Mouse (Mus musculus) heart, adult 2 months (tissue): ENCODE results near the gene Traf5. TPM values are rescaled to one million over a fixed set of nuclear protein-coding genes. Genes with fewer than 3 reads are reported as not detected.

Experiments
- DNase-seq, 2 experiments: peaks; one replicate each; pipeline ENCODE4 v3.0.0; 2021
- H3K27ac ChIP-seq: fragments of 200-600 bp; 2 replicates; pipeline ENCODE4 v1.8.1; 2022
- H3K27me3 ChIP-seq: fragments of 200-500 bp; 2 replicates; pipeline ENCODE4 v1.6.1; 2012; ENCODE audit warnings: mild to moderate bottlenecking, low read length, inconsistent platforms, mixed read lengths; ENCODE audit not compliant: control insufficient read depth, insufficient read depth
- H3K36me3 ChIP-seq: fragments of 200-500 bp; 2 replicates; pipeline ENCODE4 v1.6.1; 2012; ENCODE audit warnings: low read length, inconsistent platforms; ENCODE audit not compliant: control insufficient read depth, insufficient read depth
- H3K4me1 ChIP-seq: fragments of 200-500 bp; 2 replicates; pipeline ENCODE4 v1.6.1; 2011; ENCODE audit warnings: low read length; ENCODE audit not compliant: control insufficient read depth, insufficient read depth
- H3K4me3 ChIP-seq: fragments of 200-600 bp; 2 replicates; pipeline ENCODE4 v1.8.1; 2022
- H3K79me2 ChIP-seq: fragments of 200-500 bp; replicated peaks from 2 replicates; pipeline ENCODE4 v1.6.1; 2012; ENCODE audit warnings: mild to moderate bottlenecking, inconsistent platforms, low read length, moderate library complexity, mixed read lengths; ENCODE audit not compliant: control insufficient read depth, insufficient read depth
- H3K9ac ChIP-seq: fragments of 200-500 bp; 2 replicates; pipeline ENCODE4 v1.6.1; 2012; ENCODE audit warnings: low read depth, mild to moderate bottlenecking, control low read depth, inconsistent platforms, low read length, mixed read lengths
- CTCF ChIP-seq: fragments of 200-600 bp; IDR thresholded peaks from 2 replicates; pipeline ENCODE4 v1.8.1; 2022; ENCODE audit warnings: antibody characterized with exemption, mild to moderate bottlenecking, moderate library complexity
- EP300 ChIP-seq: fragments of 200-500 bp; IDR thresholded peaks from 2 replicates; pipeline ENCODE4 v1.6.1; 2011; ENCODE audit warnings: low read depth, low read length, control low read depth; ENCODE audit not compliant: insufficient read depth
- POLR2A ChIP-seq: fragments of 200-500 bp; IDR thresholded peaks from 2 replicates; pipeline ENCODE4 v1.6.1; 2011; ENCODE audit warnings: mild to moderate bottlenecking, low read depth, low read length, control low read depth; ENCODE audit not compliant: insufficient read depth
- WGBS: fragments of 180-500 bp; shearing (Covaris S2); methylation state at CpG from one replicate; pipeline ENCODE4 v1.1.7; 2018; 5-methylcytosine and 5-hydroxymethylcytosine counted together
- intact Hi-C: fragments of 180-260 bp; cut with DNase I; formaldehyde crosslinking; loops from one replicate; pipeline ENCODE4 v1.15.1; 2025
- polyA plus RNA-seq: library from polyadenylated mRNA; depleted of rRNA; stranded (reverse); fragments of >200 nt; gene quantifications from 2 replicates; pipeline ENCODE4 v1.2.3, GENCODE M21; 2012
- total RNA-seq, 2 experiments: library from RNA; stranded (reverse); gene quantifications; 2 replicates each; pipeline ENCODE4 v1.2.3; 2021

The Traf5 gene
- total and polyA plus RNA-seq, 3 experiments: 3.9 to 4.4 (median 4.3) TPM

GRCm38 (mm10) chr1:192052986-192053385 is 39.4 kb downstream of the Traf5 start:
- 78% methylated on average over 5 of the region's 5 CpGs for WGBS
- no peaks in the 10 kb centered on the region for H3K4me1 ChIP-seq
- no peaks in the 10 kb centered on the region for H3K79me2 ChIP-seq
- TF ChIP-seq CTCF (no peak), POLR2A (no peak), EP300 (no peak)
- no peak overlapping the region for H3K9ac ChIP-seq
- H3K27me3 ChIP-seq: no peaks in the 10 kb centered on the region
- no peak for DNase-seq
- H3K4me3 ChIP-seq: no peak overlapping the region
- H3K27ac ChIP-seq: peak overlapping the region; percentile 38
- intact Hi-C loops: no loop called here
- no peaks in the 10 kb centered on the region for H3K36me3 ChIP-seq

GRCm38 (mm10) chr1:192052461-192052860 is 39.9 kb downstream of the Traf5 start:
- intact Hi-C loops: no loop called here
- no peak overlapping the region for H3K9ac ChIP-seq
- no peak overlapping the region for H3K4me3 ChIP-seq
- DNase-seq: no peak
- no peaks in the 10 kb centered on the region for H3K27me3 ChIP-seq
- no peak overlapping the region; the same call in 1 of the 2 replicates for H3K27ac ChIP-seq
- H3K36me3 ChIP-seq: no peaks in the 10 kb centered on the region
- no peak for TF ChIP-seq CTCF
- TF ChIP-seq EP300: no peak
- TF ChIP-seq POLR2A: no peak
- no peaks in the 10 kb centered on the region for H3K79me2 ChIP-seq
- no peaks in the 10 kb centered on the region for H3K4me1 ChIP-seq
- WGBS: 87% methylated on average over 8 of the region's 8 CpGs

GRCm38 (mm10) chr1:191999022-191999421 is 93.3 kb downstream of the Traf5 start:
- DNase-seq: no peak
- no peaks in the 10 kb centered on the region for H3K36me3 ChIP-seq
- intact Hi-C loops: no loop called here

GRCm38 (mm10) chr1:191996621-191997185 is 95.7 kb downstream of the Traf5 start:
- DNase-seq: no peak
- 79% methylated on average over 8 of the region's 8 CpGs for WGBS
- no peak for TF ChIP-seq CTCF
- no peak for TF ChIP-seq EP300
- no peak for TF ChIP-seq POLR2A
- Histone ChIP-seq H3K36me3 (no peaks in the 10 kb centered on the region), H3K27me3 (no peaks in the 10 kb centered on the region), H3K9ac (no peak overlapping the region), H3K79me2 (no peaks in the 10 kb centered on the region), H3K4me1 (no peaks in the 10 kb centered on the region), H3K4me3 (no peak overlapping the region), H3K27ac (no peak overlapping the region)
- intact Hi-C loops: no loop called here

More at GRCm38 (mm10) chr1:191999022-191999421, 93.3 kb downstream of the Traf5 start:
- H3K27me3 ChIP-seq: no peaks in the 10 kb centered on the region
- H3K9ac ChIP-seq: no peak overlapping the region
- no peak for TF ChIP-seq CTCF
- no peak for TF ChIP-seq EP300
- TF ChIP-seq POLR2A: no peak
- H3K27ac ChIP-seq: no peak overlapping the region
- H3K79me2 ChIP-seq: no peaks in the 10 kb centered on the region
- H3K4me3 ChIP-seq: no peak overlapping the region
- H3K4me1 ChIP-seq: no peaks in the 10 kb centered on the region

GRCm38 (mm10) chr1:191995916-191996315 is 96.4 kb downstream of the Traf5 start:
- intact Hi-C loops: no loop called here
- DNase-seq: no peak
- H3K9ac ChIP-seq: no peak overlapping the region
- no peak overlapping the region for H3K27ac ChIP-seq
- H3K27me3 ChIP-seq: no peaks in the 10 kb centered on the region
- no peak for TF ChIP-seq EP300
- TF ChIP-seq POLR2A: no peak
- no peak for TF ChIP-seq CTCF
- H3K4me1 ChIP-seq: no peaks in the 10 kb centered on the region
- WGBS: 86% methylated on average over 7 of the region's 7 CpGs
- no peak overlapping the region for H3K4me3 ChIP-seq
- H3K79me2 ChIP-seq: no peaks in the 10 kb centered on the region
- no peaks in the 10 kb centered on the region for H3K36me3 ChIP-seq

GRCm38 (mm10) chr1:191995488-191995887 is 96.9 kb downstream of the Traf5 start:
- no peak overlapping the region for H3K4me3 ChIP-seq
- TF ChIP-seq EP300 (no peak; the same call in 1 of the 2 replicates), CTCF (peak; percentile 94), POLR2A (no peak)
- H3K27ac ChIP-seq: no peak overlapping the region
- peak; percentile 48 to 77 for DNase-seq
- H3K36me3 ChIP-seq: no peaks in the 10 kb centered on the region
- WGBS: 70% methylated on average over 4 of the region's 4 CpGs
- H3K4me1 ChIP-seq: no peaks in the 10 kb centered on the region
- H3K27me3 ChIP-seq: no peaks in the 10 kb centered on the region
- H3K79me2 ChIP-seq: no peaks in the 10 kb centered on the region
- no peak overlapping the region for H3K9ac ChIP-seq
- intact Hi-C loops: no loop called here
